Mouse (Mus musculus) lung, postnatal 25 days (tissue): ENCODE measurements around the gene Cks1b.

Experiments
- DNase-seq: peaks from one replicate; pipeline ENCODE4 v3.0.0; 2022; ENCODE audit warnings: low spot score

Cks1b gene

GRCm38 (mm10) chr3:89395806-89396653 lies 22.2 kb downstream of the Cks1b start:
- peak; percentile 81 for DNase-seq

GRCm38 (mm10) chr3:89395419-89395805 lies 22.8 kb downstream of the Cks1b start:
- no peak for DNase-seq

GRCm38 (mm10) chr3:89394894-89395256 lies 23.3 kb downstream of the Cks1b start:
- DNase-seq, result peak; percentile 90

- DNase-seq, result peak; percentile 88
Observed at GRCm38 (mm10) chr3:89394006-89394893, 23.9 kb downstream of the Cks1b start, which contains the start of gene Zbtb7b. TSS of gene Zbtb7b (minus strand) at chr3:89394776.

GRCm38 (mm10) chr3:89393605-89394004 lies 24.6 kb downstream of the Cks1b start:
- DNase-seq, result peak; percentile 99

- no peak for DNase-seq
Observed at GRCm38 (mm10) chr3:89392871-89393311, 25.3 kb downstream of the Cks1b start.

- no peak for DNase-seq
Observed at GRCm38 (mm10) chr3:89391663-89392511, 26.3 kb downstream of the Cks1b start.

- no peak for DNase-seq
Observed at GRCm38 (mm10) chr3:89390699-89391662, 27.2 kb downstream of the Cks1b start.

- DNase-seq, result no peak
Observed at GRCm38 (mm10) chr3:89390111-89390515, 28.1 kb downstream of the Cks1b start.

GRCm38 (mm10) chr3:89388901-89389740 lies 29.1 kb downstream of the Cks1b start:
- DNase-seq, result no peak

GRCm38 (mm10) chr3:89388134-89388881 lies 29.9 kb downstream of the Cks1b start:
- DNase-seq, result no peak

GRCm38 (mm10) chr3:89387632-89388031 lies 30.6 kb downstream of the Cks1b start:
- no peak for DNase-seq

- no peak for DNase-seq
Observed at GRCm38 (mm10) chr3:89386438-89387420, 31.5 kb downstream of the Cks1b start.

GRCm38 (mm10) chr3:89385451-89385850 lies 32.7 kb downstream of the Cks1b start:
- no peak for DNase-seq

GRCm38 (mm10) chr3:89384331-89385076 lies 33.7 kb downstream of the Cks1b start:
- no peak for DNase-seq

GRCm38 (mm10) chr3:89383651-89384255 lies 34.4 kb downstream of the Cks1b start:
- DNase-seq, result no peak

- DNase-seq, result no peak
Observed at GRCm38 (mm10) chr3:89382950-89383349, 35.2 kb downstream of the Cks1b start.
